Mouse (Mus musculus): ENCODE data around the gene Sh3kbp1. TPM values are rescaled to one million over a fixed set of nuclear protein-coding genes. Genes with fewer than 3 reads are reported as not detected.

The Sh3kbp1 gene
- polyA plus RNA-seq, 1 experiment from 2014 or later = 43.5 TPM

GRCm38 (mm10) chrX:159910600-159910999 is 283.5 kb downstream of the Sh3kbp1 start:
- Histone ChIP-seq H3K9ac (no peak overlapping the region), H3K36me3 (no peaks in the 10 kb centered on the region), H3K27me3 (peaks cover 57% of the 10 kb centered on the region), H3K9me3 (no peaks in the 10 kb centered on the region), H3K4me1 (replicated peaks) (no peaks in the 10 kb centered on the region), H3K4me3 (no peak overlapping the region), H3K4me2 (no peak overlapping the region), H3K27ac (replicated peaks) (no peak overlapping the region)
- 62% methylated on average over 3 of the region's 3 CpGs for WGBS
- no peak for ATAC-seq (ENCODE audit: low read depth)

- no peak overlapping the region for H3K4me3 ChIP-seq
- H3K4me1 ChIP-seq (replicated peaks) = no peaks in the 10 kb centered on the region
- no peaks in the 10 kb centered on the region for H3K9me3 ChIP-seq
- H3K36me3 ChIP-seq = no peaks in the 10 kb centered on the region
- H3K9ac ChIP-seq = no peak overlapping the region
- H3K27me3 ChIP-seq = peaks cover 55% of the 10 kb centered on the region
- no peak for ATAC-seq (ENCODE audit: low read depth)
- H3K27ac ChIP-seq (replicated peaks) = no peak overlapping the region
- H3K4me2 ChIP-seq = no peak overlapping the region
- 89% methylated on average over 4 of the region's 4 CpGs for WGBS
These were observed 284.5 kb downstream of the Sh3kbp1 start for GRCm38 (mm10) chrX:159911613-159912012.

- Histone ChIP-seq H3K9ac (no peak overlapping the region), H3K9me3 (no peaks in the 10 kb centered on the region), H3K27me3 (peaks cover 54% of the 10 kb centered on the region), H3K4me1 (replicated peaks) (no peaks in the 10 kb centered on the region), H3K4me2 (no peak overlapping the region), H3K27ac (replicated peaks) (no peak overlapping the region), H3K36me3 (no peaks in the 10 kb centered on the region), H3K4me3 (no peak overlapping the region)
- ATAC-seq (ENCODE audit: low read depth) = no peak
- 79% methylated on average over 3 of the region's 3 CpGs for WGBS
These were observed 285.0 kb downstream of the Sh3kbp1 start for GRCm38 (mm10) chrX:159912061-159912460.

GRCm38 (mm10) chrX:159913489-159913888 is 286.4 kb downstream of the Sh3kbp1 start:
- 38% methylated on average over 3 of the region's 3 CpGs for WGBS
- H3K9me3 ChIP-seq = no peaks in the 10 kb centered on the region
- H3K9ac ChIP-seq = no peak overlapping the region
- ATAC-seq (ENCODE audit: low read depth) = no peak
- H3K27ac ChIP-seq (replicated peaks) = no peak overlapping the region
- H3K36me3 ChIP-seq = no peaks in the 10 kb centered on the region
- peaks cover 51% of the 10 kb centered on the region for H3K27me3 ChIP-seq
- H3K4me2 ChIP-seq = no peak overlapping the region
- H3K4me3 ChIP-seq = no peak overlapping the region
- no peaks in the 10 kb centered on the region for H3K4me1 ChIP-seq (replicated peaks)

GRCm38 (mm10) chrX:159915125-159915524 is 288.1 kb downstream of the Sh3kbp1 start:
- Histone ChIP-seq H3K4me1 (replicated peaks) (no peaks in the 10 kb centered on the region), H3K4me2 (no peak overlapping the region), H3K27me3 (peaks cover 40% of the 10 kb centered on the region), H3K36me3 (no peaks in the 10 kb centered on the region), H3K9me3 (no peaks in the 10 kb centered on the region), H3K4me3 (no peak overlapping the region), H3K9ac (no peak overlapping the region), H3K27ac (replicated peaks) (no peak overlapping the region)
- 53% methylated on average over 1 of the region's 1 CpGs for WGBS
- no peak for ATAC-seq (ENCODE audit: low read depth)

GRCm38 (mm10) chrX:159924759-159925158 is 297.7 kb downstream of the Sh3kbp1 start:
- H3K27ac ChIP-seq (replicated peaks) = no peak overlapping the region
- H3K9me3 ChIP-seq = no peaks in the 10 kb centered on the region
- peaks cover 40% of the 10 kb centered on the region for H3K27me3 ChIP-seq
- H3K4me3 ChIP-seq = no peak overlapping the region
- H3K4me2 ChIP-seq = no peak overlapping the region
- no peak for ATAC-seq (ENCODE audit: low read depth)
- no peaks in the 10 kb centered on the region for H3K4me1 ChIP-seq (replicated peaks)
- no peaks in the 10 kb centered on the region for H3K36me3 ChIP-seq
- H3K9ac ChIP-seq = no peak overlapping the region
- 89% methylated on average over 6 of the region's 6 CpGs for WGBS

GRCm38 (mm10) chrX:159928165-159928564 is 301.1 kb downstream of the Sh3kbp1 start:
- Histone ChIP-seq H3K27ac (replicated peaks) (no peak overlapping the region), H3K27me3 (peaks cover 52% of the 10 kb centered on the region), H3K9me3 (no peaks in the 10 kb centered on the region), H3K4me2 (no peak overlapping the region), H3K4me1 (replicated peaks) (no peaks in the 10 kb centered on the region), H3K36me3 (no peaks in the 10 kb centered on the region), H3K4me3 (no peak overlapping the region), H3K9ac (no peak overlapping the region)
- ATAC-seq (ENCODE audit: low read depth) = no peak
- WGBS = 73% methylated on average over 5 of the region's 5 CpGs

GRCm38 (mm10) chrX:159928834-159929233 is 301.8 kb downstream of the Sh3kbp1 start:
- H3K9ac ChIP-seq = no peak overlapping the region
- H3K27ac ChIP-seq (replicated peaks) = no peak overlapping the region
- no peaks in the 10 kb centered on the region for H3K36me3 ChIP-seq
- no peak overlapping the region for H3K4me2 ChIP-seq
- no peaks in the 10 kb centered on the region for H3K4me1 ChIP-seq (replicated peaks)
- no peaks in the 10 kb centered on the region for H3K9me3 ChIP-seq
- no peak for ATAC-seq (ENCODE audit: low read depth)
- 77% methylated on average over 3 of the region's 3 CpGs for WGBS
- H3K27me3 ChIP-seq = peaks cover 50% of the 10 kb centered on the region
- H3K4me3 ChIP-seq = no peak overlapping the region

GRCm38 (mm10) chrX:159932027-159932426 is 305.0 kb downstream of the Sh3kbp1 start:
- WGBS = 96% methylated on average over 1 of the region's 1 CpGs
- H3K4me2 ChIP-seq = no peak overlapping the region
- no peak for ATAC-seq (ENCODE audit: low read depth)
- no peak overlapping the region for H3K9ac ChIP-seq
- H3K36me3 ChIP-seq = no peaks in the 10 kb centered on the region
- no peak overlapping the region for H3K4me3 ChIP-seq
- H3K27ac ChIP-seq (replicated peaks) = no peak overlapping the region
- no peaks in the 10 kb centered on the region for H3K4me1 ChIP-seq (replicated peaks)
- no peaks in the 10 kb centered on the region for H3K9me3 ChIP-seq
- peaks cover 39% of the 10 kb centered on the region for H3K27me3 ChIP-seq

- WGBS = 87% methylated on average over 2 of the region's 2 CpGs
- H3K4me3 ChIP-seq = no peak overlapping the region
- H3K9ac ChIP-seq = no peak overlapping the region
- no peaks in the 10 kb centered on the region for H3K9me3 ChIP-seq
- no peak for ATAC-seq (ENCODE audit: low read depth)
- no peak overlapping the region for H3K4me2 ChIP-seq
- no peaks in the 10 kb centered on the region for H3K4me1 ChIP-seq (replicated peaks)
- H3K27ac ChIP-seq (replicated peaks) = no peak overlapping the region
- H3K36me3 ChIP-seq = no peaks in the 10 kb centered on the region
- peaks cover 28% of the 10 kb centered on the region for H3K27me3 ChIP-seq
These were observed 315.5 kb downstream of the Sh3kbp1 start for GRCm38 (mm10) chrX:159942569-159942968.

GRCm38 (mm10) chrX:159943586-159943985 is 316.5 kb downstream of the Sh3kbp1 start:
- H3K27ac ChIP-seq (replicated peaks) = no peak overlapping the region
- WGBS = 47% methylated on average over 1 of the region's 1 CpGs
- H3K4me3 ChIP-seq = no peak overlapping the region
- no peaks in the 10 kb centered on the region for H3K4me1 ChIP-seq (replicated peaks)
- no peak overlapping the region for H3K9ac ChIP-seq
- H3K4me2 ChIP-seq = no peak overlapping the region
- H3K27me3 ChIP-seq = peaks cover 35% of the 10 kb centered on the region
- H3K36me3 ChIP-seq = no peaks in the 10 kb centered on the region
- no peaks in the 10 kb centered on the region for H3K9me3 ChIP-seq
- no peak for ATAC-seq (ENCODE audit: low read depth)

- peaks cover 66% of the 10 kb centered on the region for H3K27me3 ChIP-seq
- H3K4me3 ChIP-seq = no peak overlapping the region
- 85% methylated on average over 7 of the region's 7 CpGs for WGBS
- H3K4me2 ChIP-seq = no peak overlapping the region
- H3K9me3 ChIP-seq = no peaks in the 10 kb centered on the region
- no peaks in the 10 kb centered on the region for H3K4me1 ChIP-seq (replicated peaks)
- no peak for ATAC-seq (ENCODE audit: low read depth)
- H3K27ac ChIP-seq (replicated peaks) = no peak overlapping the region
- no peaks in the 10 kb centered on the region for H3K36me3 ChIP-seq
- no peak overlapping the region for H3K9ac ChIP-seq
These were observed 326.7 kb downstream of the Sh3kbp1 start for GRCm38 (mm10) chrX:159953546-159954429.

- 70% methylated on average over 4 of the region's 4 CpGs for WGBS
- H3K27ac ChIP-seq (replicated peaks) = no peak overlapping the region
- H3K4me1 ChIP-seq (replicated peaks) = no peaks in the 10 kb centered on the region
- H3K36me3 ChIP-seq = no peaks in the 10 kb centered on the region
- H3K9ac ChIP-seq = no peak overlapping the region
- H3K27me3 ChIP-seq = peaks cover 66% of the 10 kb centered on the region
- H3K9me3 ChIP-seq = no peaks in the 10 kb centered on the region
- ATAC-seq (ENCODE audit: low read depth) = no peak
- H3K4me3 ChIP-seq = no peak overlapping the region
- H3K4me2 ChIP-seq = no peak overlapping the region
These were observed 327.3 kb downstream of the Sh3kbp1 start for GRCm38 (mm10) chrX:159954430-159954779.

Measured in neural tube, embryonic 13.5 days (tissue).